Mouse (Mus musculus): ENCODE data around the gene Zfp382. TPM values are rescaled to one million over a fixed set of nuclear protein-coding genes. Genes with fewer than 3 reads are reported as not detected.

Zfp382 gene
- total and polyA plus RNA-seq, 3 experiments: 2.6 to 6.8 (median 5.8) TPM

- Histone ChIP-seq H3K4me1 (ENCODE audit: insufficient read depth, low read depth, low read length) (peaks cover 42% of the 10 kb centered on the region), H3K9me3 (replicated peaks) (no peaks in the 10 kb centered on the region), H3K36me3 (replicated peaks) (peaks cover 45% of the 10 kb centered on the region), H3K27me3 (ENCODE audit: insufficient read depth, low read length) (no peaks in the 10 kb centered on the region), H3K4me3 (ENCODE audit: low read depth, low read length) (peak within 1 kb of the TSS; percentile 72)
- ATAC-seq (ENCODE audit: extremely low read depth, insufficient number of reproducible peaks, low FRiP score, poor library complexity, severe bottlenecking) (peak; percentile 97), DNase-seq (ENCODE audit: low spot score) (peak; percentile 97)
- TF ChIP-seq TAL1 (conservative IDR thresholded peaks at IDR 0.05; ENCODE audit: low read depth, low read length): peak; percentile 60
- no peak for TF ChIP-seq CTCF (IDR thresholded peaks at IDR 0.05; ENCODE audit: low read depth, low read length)
- TF ChIP-seq POLR2AphosphoS5 (IDR thresholded peaks at IDR 0.05; ENCODE audit: insufficient replicate concordance, low read depth, low read length): 0 out of 2 replicates have a peak, but pooled peaks have one; percentile 44
- TF ChIP-seq GATA2 (IDR thresholded peaks at IDR 0.05; ENCODE audit: borderline replicate concordance, low read depth, low read length): no peak
Measured at GRCm38 (mm10) chr7:30183879-30184289, 62.1 kb downstream of the Zfp382 start, which contains the start of gene Cox7a1. Cox7a1 (plus strand) TSS chr7:30184144.

Other genes with a start within 250 kb of the Zfp382 start
Only the 20 nearest of the 23 such genes appear.
- gene Zfp74, start 167.9 kb upstream of the Zfp382 start, total RNA-seq (2014; fragmentation: Nextera tagmentation): 24.2 and 26.9 TPM in 2 replicates
- 5.6 and 7.8 TPM in 2 replicates for gene Zfp74, start 167.9 kb upstream of the Zfp382 start, total RNA-seq (2017)
- 9.8 and 13.7 TPM in 2 replicates for gene Zfp74, start 167.9 kb upstream of the Zfp382 start, polyA plus RNA-seq (2012)
- gene Zfp568, start 138.0 kb upstream of the Zfp382 start, total RNA-seq (2014; fragmentation: Nextera tagmentation): 18.6 and 22.0 TPM in 2 replicates
- 24.4 and 26.2 TPM in 2 replicates for gene Zfp568, start 138.0 kb upstream of the Zfp382 start, total RNA-seq (2017)
- 3.9 and 5.1 TPM in 2 replicates for gene Zfp568, start 138.0 kb upstream of the Zfp382 start, polyA plus RNA-seq (2012)
- gene Zfp14, start 70.6 kb upstream of the Zfp382 start, total RNA-seq (2014; fragmentation: Nextera tagmentation): not detected in 2 replicates
- gene Zfp14, start 70.6 kb upstream of the Zfp382 start, total RNA-seq (2017): 0.05 and 0.17 TPM in 2 replicates
- not detected in 2 replicates for gene Zfp14, start 70.6 kb upstream of the Zfp382 start, polyA plus RNA-seq (2012)
- 2.7 and 5.9 TPM in 2 replicates for gene Zfp82, start 49.0 kb upstream of the Zfp382 start, total RNA-seq (2014; fragmentation: Nextera tagmentation)
- 3.5 and 4.2 TPM in 2 replicates for gene Zfp82, start 49.0 kb upstream of the Zfp382 start, total RNA-seq (2017)
- 0.17 and 0.25 TPM in 2 replicates for gene Zfp82, start 49.0 kb upstream of the Zfp382 start, polyA plus RNA-seq (2012)
- 0.90 TPM in 1 of 2 replicates, not detected in the other for gene Gm26920, start 31.5 kb upstream of the Zfp382 start, total RNA-seq (2014; fragmentation: Nextera tagmentation)
- gene Gm26920, start 31.5 kb upstream of the Zfp382 start, total RNA-seq (2017): not detected in 2 replicates
- not detected in 2 replicates for gene Gm26920, start 31.5 kb upstream of the Zfp382 start, polyA plus RNA-seq (2012)
- 5.6 and 7.5 TPM in 2 replicates for gene Zfp566, start 31.4 kb upstream of the Zfp382 start, total RNA-seq (2014; fragmentation: Nextera tagmentation)
- gene Zfp566, start 31.4 kb upstream of the Zfp382 start, total RNA-seq (2017): 2.0 and 2.8 TPM in 2 replicates
- gene Zfp566, start 31.4 kb upstream of the Zfp382 start, polyA plus RNA-seq (2012): 1.8 TPM in 2 replicates
- 29.5 and 36.0 TPM in 2 replicates for gene Zfp260, start 27.2 kb upstream of the Zfp382 start, total RNA-seq (2014; fragmentation: Nextera tagmentation)
- 22.9 and 24.6 TPM in 2 replicates for gene Zfp260, start 27.2 kb upstream of the Zfp382 start, total RNA-seq (2017)
- gene Zfp260, start 27.2 kb upstream of the Zfp382 start, polyA plus RNA-seq (2012): 0.15 and 0.30 TPM in 2 replicates
- gene Zfp146, start 47.8 kb downstream of the Zfp382 start, total RNA-seq (2014; fragmentation: Nextera tagmentation): 123 and 124 TPM in 2 replicates
- 74.8 and 77.9 TPM in 2 replicates for gene Zfp146, start 47.8 kb downstream of the Zfp382 start, total RNA-seq (2017)
- gene Zfp146, start 47.8 kb downstream of the Zfp382 start, polyA plus RNA-seq (2012): 4.6 and 12.7 TPM in 2 replicates
- 16.0 and 19.4 TPM in 2 replicates for gene Cox7a1, start 62.2 kb downstream of the Zfp382 start, total RNA-seq (2014; fragmentation: Nextera tagmentation)
- 55.2 and 57.0 TPM in 2 replicates for gene Cox7a1, start 62.2 kb downstream of the Zfp382 start, total RNA-seq (2017)
- 23.4 and 32.4 TPM in 2 replicates for gene Cox7a1, start 62.2 kb downstream of the Zfp382 start, polyA plus RNA-seq (2012)
- gene Capns1, start 76.9 kb downstream of the Zfp382 start, total RNA-seq (2014; fragmentation: Nextera tagmentation): 313 and 371 TPM in 2 replicates
- gene Capns1, start 76.9 kb downstream of the Zfp382 start, total RNA-seq (2017): 182 and 204 TPM in 2 replicates
- 98.4 and 131 TPM in 2 replicates for gene Capns1, start 76.9 kb downstream of the Zfp382 start, polyA plus RNA-seq (2012)
- gene Polr2i, start 110.0 kb downstream of the Zfp382 start, total RNA-seq (2014; fragmentation: Nextera tagmentation): 23.0 and 34.5 TPM in 2 replicates
- gene Polr2i, start 110.0 kb downstream of the Zfp382 start, total RNA-seq (2017): 58.7 and 66.6 TPM in 2 replicates
- 66.9 and 79.0 TPM in 2 replicates for gene Polr2i, start 110.0 kb downstream of the Zfp382 start, polyA plus RNA-seq (2012)
- gene Tbcb, start 110.3 kb downstream of the Zfp382 start, total RNA-seq (2014; fragmentation: Nextera tagmentation): 18.9 and 19.7 TPM in 2 replicates
- gene Tbcb, start 110.3 kb downstream of the Zfp382 start, total RNA-seq (2017): 30.8 and 38.1 TPM in 2 replicates
- 20.7 and 38.1 TPM in 2 replicates for gene Tbcb, start 110.3 kb downstream of the Zfp382 start, polyA plus RNA-seq (2012)
- not detected in 2 replicates for gene Ovol3, start 113.8 kb downstream of the Zfp382 start, total RNA-seq (2014; fragmentation: Nextera tagmentation)
- gene Ovol3, start 113.8 kb downstream of the Zfp382 start, total RNA-seq (2017): not detected in 2 replicates
- not detected in 2 replicates for gene Ovol3, start 113.8 kb downstream of the Zfp382 start, polyA plus RNA-seq (2012)
- gene Thap8, start 158.2 kb downstream of the Zfp382 start, total RNA-seq (2014; fragmentation: Nextera tagmentation): 1.4 and 2.2 TPM in 2 replicates
- 0.64 and 1.1 TPM in 2 replicates for gene Thap8, start 158.2 kb downstream of the Zfp382 start, total RNA-seq (2017)
- gene Thap8, start 158.2 kb downstream of the Zfp382 start, polyA plus RNA-seq (2012): 0.10 TPM in 1 of 2 replicates, not detected in the other
- 16.5 and 57.9 TPM in 2 replicates for gene Wdr62, start 158.5 kb downstream of the Zfp382 start, total RNA-seq (2014; fragmentation: Nextera tagmentation)
- 7.0 and 8.2 TPM in 2 replicates for gene Wdr62, start 158.5 kb downstream of the Zfp382 start, total RNA-seq (2017)
- gene Wdr62, start 158.5 kb downstream of the Zfp382 start, polyA plus RNA-seq (2012): 40.3 and 59.1 TPM in 2 replicates
- gene Clip3, start 169.8 kb downstream of the Zfp382 start, total RNA-seq (2014; fragmentation: Nextera tagmentation): not detected in 2 replicates
- 0.33 TPM in 1 of 2 replicates, not detected in the other for gene Clip3, start 169.8 kb downstream of the Zfp382 start, total RNA-seq (2017)
- not detected in 2 replicates for gene Clip3, start 169.8 kb downstream of the Zfp382 start, polyA plus RNA-seq (2012)
- gene Alkbh6, start 186.8 kb downstream of the Zfp382 start, total RNA-seq (2014; fragmentation: Nextera tagmentation): 17.2 and 22.1 TPM in 2 replicates
- 18.5 and 24.1 TPM in 2 replicates for gene Alkbh6, start 186.8 kb downstream of the Zfp382 start, total RNA-seq (2017)
- gene Alkbh6, start 186.8 kb downstream of the Zfp382 start, polyA plus RNA-seq (2012): 44.2 and 52.2 TPM in 2 replicates
- gene Syne4, start 192.9 kb downstream of the Zfp382 start, total RNA-seq (2014; fragmentation: Nextera tagmentation): 2.1 and 5.4 TPM in 2 replicates
- gene Syne4, start 192.9 kb downstream of the Zfp382 start, total RNA-seq (2017): 1.0 and 2.6 TPM in 2 replicates
- gene Syne4, start 192.9 kb downstream of the Zfp382 start, polyA plus RNA-seq (2012): 2.8 and 4.0 TPM in 2 replicates
- 1.3 and 1.6 TPM in 2 replicates for gene E130208F15Rik, start 199.8 kb downstream of the Zfp382 start, total RNA-seq (2014; fragmentation: Nextera tagmentation)
- gene E130208F15Rik, start 199.8 kb downstream of the Zfp382 start, total RNA-seq (2017): 2.3 and 2.4 TPM in 2 replicates
- gene E130208F15Rik, start 199.8 kb downstream of the Zfp382 start, polyA plus RNA-seq (2012): 0.49 and 0.85 TPM in 2 replicates
- 4.1 and 4.3 TPM in 2 replicates for gene Sdhaf1, start 202.0 kb downstream of the Zfp382 start, total RNA-seq (2014; fragmentation: Nextera tagmentation)
- 8.9 and 11.4 TPM in 2 replicates for gene Sdhaf1, start 202.0 kb downstream of the Zfp382 start, total RNA-seq (2017)
- gene Sdhaf1, start 202.0 kb downstream of the Zfp382 start, polyA plus RNA-seq (2012): 9.2 and 11.7 TPM in 2 replicates

All from G1E (cell line).